Mouse (Mus musculus) layer of hippocampus, adult 8-10 months (tissue): Measurements from ENCODE around the gene Itpr3. TPM values are rescaled to one million over a fixed set of nuclear protein-coding genes. Genes with fewer than 3 reads are reported as not detected.

Source experiments
- DNase-seq, 2 experiments: peaks; one replicate each; pipeline ENCODE4 v3.0.0; 2022; ENCODE audit warnings: low spot score in 2 of 2
- total RNA-seq, 4 experiments: library from RNA; stranded (reverse); gene quantifications; 2 replicates each; pipeline ENCODE4 v1.2.4; 2022

Itpr3 gene
- total RNA-seq, 4 experiments from 2014 or later = 3.0 to 4.8 (median 3.7) TPM

DNA sequence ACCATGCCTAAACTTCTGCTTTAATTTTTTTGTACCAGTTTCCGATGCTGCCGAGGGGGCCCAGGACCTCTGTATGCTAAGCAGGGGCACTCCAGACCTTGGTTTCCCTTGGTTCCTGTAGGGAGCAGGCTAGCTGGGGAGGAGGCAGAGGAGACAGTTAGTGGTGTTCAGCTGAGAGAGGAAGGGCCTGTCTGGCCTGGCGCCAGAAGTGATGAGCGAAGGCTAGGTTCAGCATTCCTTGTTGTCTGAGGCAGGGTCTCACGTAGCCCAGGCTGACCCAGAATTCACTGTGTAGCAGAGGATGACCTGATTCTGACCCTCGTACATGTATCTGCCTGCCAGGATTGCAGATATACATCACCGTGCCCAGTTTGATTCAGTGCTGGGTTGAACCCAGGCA is 13.8 kb downstream of the Itpr3 start:
- no peak for DNase-seq

GRCm38 (mm10) chr17:27071630-27072029 is 14.5 kb downstream of the Itpr3 start:
- DNase-seq = no peak

GRCm38 (mm10) chr17:27072363-27072762 is 15.3 kb downstream of the Itpr3 start:
- DNase-seq = peak in 1 of 2 experiments; percentile 12

DNA sequence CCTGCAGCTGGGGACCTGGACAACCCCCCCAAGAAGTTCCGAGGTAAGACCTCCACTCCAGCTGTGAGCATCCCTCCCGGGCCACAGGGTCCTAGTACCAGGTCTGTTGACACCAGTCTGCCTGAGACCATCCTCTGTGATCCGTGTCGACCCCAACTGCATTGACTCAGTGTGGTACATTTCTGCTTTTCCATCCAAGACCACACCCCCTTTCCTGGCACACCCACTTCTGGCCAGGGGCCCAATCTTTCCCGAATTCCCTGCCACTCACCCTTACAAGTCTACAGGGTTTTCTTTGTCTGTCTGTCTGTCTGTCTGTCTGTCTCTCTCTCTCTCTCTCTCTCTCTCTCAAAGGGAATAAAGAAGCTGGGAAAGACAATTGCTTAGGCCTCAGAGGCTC is 16.0 kb downstream of the Itpr3 start:
- no peak for DNase-seq

DNA sequence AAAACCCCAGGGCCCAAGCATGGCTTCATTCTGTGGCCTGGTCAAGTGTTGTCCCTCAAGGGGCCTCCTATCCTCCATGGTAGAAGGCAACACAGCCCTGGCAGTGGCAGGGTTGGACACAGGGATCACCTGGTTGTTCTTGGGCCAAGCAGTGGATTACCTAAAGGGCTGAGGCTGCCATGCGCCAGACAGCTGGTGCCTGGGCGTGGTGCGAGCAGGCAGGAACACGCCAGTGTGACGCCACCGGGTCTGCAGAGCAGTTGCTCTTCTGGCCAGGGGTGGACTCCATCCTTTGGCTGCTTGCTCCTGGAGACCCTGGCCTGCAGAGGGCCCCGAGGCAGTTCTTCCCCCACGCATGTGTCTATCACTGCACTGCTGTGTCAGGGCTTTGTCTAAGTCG is 16.7 kb downstream of the Itpr3 start:
- no peak for DNase-seq

GRCm38 (mm10) chr17:27074236-27074635 is 17.1 kb downstream of the Itpr3 start:
- DNase-seq = no peak

DNA sequence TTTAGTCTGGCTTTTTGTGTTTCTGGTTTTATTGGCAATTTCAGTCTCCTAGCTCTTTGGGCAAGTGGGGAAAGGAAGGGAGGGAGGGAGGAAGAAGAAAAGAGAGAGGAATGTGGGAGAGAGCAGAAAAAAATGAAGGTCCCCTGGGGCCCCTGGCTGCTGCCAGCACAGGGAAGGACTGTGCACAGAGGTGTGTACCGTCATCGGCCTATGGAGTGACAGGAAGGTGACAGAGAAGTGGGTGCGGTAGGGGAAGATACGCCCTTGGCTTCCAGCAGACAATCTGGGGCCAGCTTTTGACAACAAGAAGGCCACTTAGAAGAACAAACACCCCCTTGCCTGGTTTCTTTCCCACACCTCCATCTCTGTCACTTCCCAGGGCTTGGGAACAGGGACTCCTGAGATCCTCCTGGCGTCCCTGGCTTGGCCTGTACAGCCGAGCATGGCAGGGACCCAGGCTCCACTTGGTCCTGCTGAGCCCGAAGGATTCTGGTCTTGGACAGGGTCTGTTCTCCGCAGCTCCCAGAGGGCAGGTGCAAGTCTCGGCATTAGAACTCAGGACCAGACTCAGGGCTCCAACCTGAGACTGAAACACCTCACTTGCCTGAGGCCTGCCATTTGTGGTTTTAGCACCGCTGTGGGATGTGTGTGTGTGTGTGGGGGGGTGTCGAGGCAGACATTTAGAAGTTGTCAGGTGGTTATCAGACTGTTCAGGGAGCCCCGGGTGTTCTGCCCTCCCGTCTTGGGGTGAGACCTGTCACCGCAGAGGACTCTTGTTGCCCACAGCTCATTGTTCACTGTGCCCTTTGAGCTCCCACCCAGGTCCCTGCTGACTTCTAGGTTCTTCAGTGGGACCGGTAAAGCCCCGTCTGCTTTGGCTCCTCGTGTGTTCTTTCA is 18.0 kb downstream of the Itpr3 start:
- no peak for DNase-seq

- no peak for DNase-seq
Measured at GRCm38 (mm10) chr17:27077133-27077532, 20.0 kb downstream of the Itpr3 start.

DNA sequence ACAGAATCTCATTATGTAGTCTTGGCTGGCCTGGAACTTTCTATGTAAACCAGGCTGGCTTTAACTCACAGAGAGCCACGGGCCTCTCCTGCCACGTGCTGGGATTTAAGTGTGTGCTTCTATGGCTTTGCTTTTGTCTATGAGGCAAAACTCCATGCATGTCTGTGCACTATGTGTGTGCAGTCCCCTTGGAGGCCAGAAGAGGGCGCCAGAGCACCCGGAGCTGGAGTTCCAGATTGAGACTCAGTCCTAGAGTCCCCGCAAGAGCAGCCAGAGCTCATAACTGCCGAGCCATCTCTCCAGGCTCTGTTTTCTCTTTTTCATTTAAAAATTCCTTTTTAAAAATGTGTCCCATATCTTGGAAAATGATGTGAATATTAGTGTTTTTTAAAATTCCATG is 20.8 kb downstream of the Itpr3 start:
- DNase-seq = no peak

- DNase-seq = no peak
Measured at GRCm38 (mm10) chr17:27078499-27078898, 21.4 kb downstream of the Itpr3 start.

GRCm38 (mm10) chr17:27081868-27082267 is 24.8 kb downstream of the Itpr3 start:
- DNase-seq = no peak

- DNase-seq = no peak
Measured at GRCm38 (mm10) chr17:27082796-27083195, 25.7 kb downstream of the Itpr3 start.

GRCm38 (mm10) chr17:27083601-27084000 is 26.5 kb downstream of the Itpr3 start:
- no peak for DNase-seq

DNA sequence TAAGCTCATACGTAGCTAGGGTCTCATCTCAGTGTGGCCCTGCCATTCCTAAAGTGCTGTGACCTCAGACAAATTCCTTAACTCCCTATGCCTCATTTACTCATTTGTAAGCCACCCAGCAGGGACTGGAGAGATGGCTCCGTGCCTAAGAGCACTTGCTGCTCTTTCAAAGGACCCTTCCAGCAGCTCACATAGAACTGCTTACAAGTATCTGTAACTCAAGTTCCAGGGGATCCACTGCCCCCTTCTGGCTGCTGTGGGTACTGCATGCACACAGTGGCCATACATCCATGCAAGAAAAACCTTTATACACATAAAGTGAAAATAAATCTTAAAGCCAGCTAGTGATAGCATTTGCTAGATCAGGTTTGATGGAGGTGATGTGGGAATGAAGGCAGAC is 28.6 kb downstream of the Itpr3 start:
- DNase-seq = no peak

- DNase-seq = no peak
Measured at GRCm38 (mm10) chr17:27087426-27087825, 30.3 kb downstream of the Itpr3 start.

GRCm38 (mm10) chr17:27090068-27090467 is 33.0 kb downstream of the Itpr3 start:
- DNase-seq = no peak

GRCm38 (mm10) chr17:27095690-27096089 is 38.6 kb downstream of the Itpr3 start:
- DNase-seq = no peak

DNA sequence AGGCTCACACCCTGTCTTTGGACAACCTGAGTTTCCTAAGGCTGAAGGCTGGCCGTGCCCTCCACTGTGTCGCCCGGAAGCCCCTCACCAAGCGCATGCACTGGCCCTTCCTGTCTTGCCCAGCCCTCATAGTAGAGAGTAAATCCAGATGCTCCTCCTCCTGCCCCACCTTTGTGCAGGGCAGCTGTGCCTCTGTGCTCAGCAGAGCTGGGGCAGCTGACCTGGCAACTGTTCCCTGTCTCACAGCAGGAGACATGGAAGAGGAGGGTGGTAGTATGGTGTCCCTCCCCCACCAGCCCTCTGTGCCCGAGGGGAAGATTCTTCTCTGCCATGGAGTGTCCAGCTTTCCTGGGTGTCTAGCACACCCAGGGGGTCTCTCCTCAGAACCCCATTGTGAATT is 44.6 kb downstream of the Itpr3 start:
- no peak for DNase-seq

DNA sequence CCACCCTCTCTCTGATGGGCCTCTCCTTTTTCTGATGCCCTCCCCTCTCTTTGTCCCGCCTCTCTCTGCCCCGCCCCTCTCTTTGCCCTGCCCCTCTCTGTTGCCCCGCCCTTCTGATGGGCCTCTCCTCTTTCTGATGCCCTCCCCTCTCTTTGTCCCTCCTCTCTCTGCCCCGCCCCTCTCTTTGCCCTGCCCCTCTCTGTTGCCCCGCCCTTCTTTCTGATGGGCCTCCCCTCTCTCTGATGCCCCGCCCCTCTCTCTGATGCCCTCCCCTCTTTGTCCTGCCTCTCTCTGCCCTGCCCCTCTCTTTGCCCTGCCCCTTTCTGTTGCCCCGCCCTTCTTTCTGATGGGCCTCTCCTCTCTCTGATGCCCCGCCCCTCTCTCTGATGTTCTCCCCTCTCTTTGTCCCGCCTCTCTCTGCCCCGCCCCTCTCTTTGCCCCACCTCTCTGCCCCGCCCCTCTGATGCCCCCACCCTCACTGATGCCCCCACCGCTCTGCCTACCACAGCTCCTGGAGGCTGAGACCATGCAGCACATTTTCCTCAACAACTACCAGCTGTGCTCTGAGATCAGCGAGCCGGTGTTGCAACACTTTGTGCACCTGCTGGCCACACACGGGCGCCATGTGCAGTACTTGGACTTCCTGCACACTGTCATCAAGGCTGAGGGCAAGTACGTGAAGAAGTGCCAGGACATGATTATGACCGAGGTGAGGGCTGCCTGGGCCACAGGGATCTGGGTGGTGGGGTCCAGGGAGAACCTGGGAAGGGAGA is 48.8 kb downstream of the Itpr3 start:
- DNase-seq = no peak

- DNase-seq = no peak
Measured at GRCm38 (mm10) chr17:27106745-27107144, 49.6 kb downstream of the Itpr3 start.

DNA sequence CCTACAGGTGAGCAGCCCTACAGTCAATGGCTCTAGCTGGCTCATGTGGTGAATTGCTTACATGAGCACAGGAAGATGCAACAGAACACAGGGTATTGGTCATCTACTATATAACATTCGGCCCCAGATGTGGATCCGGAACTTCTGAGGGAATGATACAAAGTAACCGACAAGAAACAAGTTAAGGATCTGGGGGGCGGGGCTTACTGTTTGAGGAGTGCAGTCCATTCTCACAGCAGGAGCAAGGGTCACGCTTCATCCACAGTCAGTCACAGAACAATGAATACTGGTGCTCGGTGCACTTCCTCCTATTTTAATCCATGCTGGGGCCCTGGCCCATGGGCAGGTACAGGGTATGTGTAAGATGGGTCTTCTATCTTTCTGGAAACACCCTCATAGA is 50.8 kb downstream of the Itpr3 start:
- no peak for DNase-seq

- no peak for DNase-seq
Measured at GRCm38 (mm10) chr17:27110072-27110471, 53.0 kb downstream of the Itpr3 start.
